Mouse (Mus musculus) neural tube, embryonic 13.5 days (tissue): ENCODE results near the gene Lrrc23. TPM values are rescaled to one million over a fixed set of nuclear protein-coding genes. Genes with fewer than 3 reads are reported as not detected.

Experiments
- ATAC-seq: fragments of 200-750 bp; cut with Nextera tagmentation; 2 replicates; pipeline ENCODE4 v1.8.0; 2017; ENCODE audit warnings: low read depth, mild to moderate bottlenecking, moderate TSS enrichment, moderate library complexity
- H3K27ac ChIP-seq: fragments of 300-500 bp; sonication (generic); replicated peaks from 2 replicates; pipeline ENCODE4 v1.5.1; 2015; ENCODE audit warnings: moderate library complexity, mild to moderate bottlenecking, inconsistent platforms
- H3K27me3 ChIP-seq: fragments of 300-500 bp; sonication (generic); 2 replicates; pipeline ENCODE4 v1.6.1; 2015; ENCODE audit warnings: mild to moderate bottlenecking, inconsistent platforms
- H3K36me3 ChIP-seq: fragments of 300-500 bp; sonication (generic); 2 replicates; pipeline ENCODE4 v1.6.1; 2015; ENCODE audit warnings: mild to moderate bottlenecking, inconsistent platforms
- H3K4me1 ChIP-seq: fragments of 300-500 bp; sonication (generic); replicated peaks from 2 replicates; pipeline ENCODE4 v1.6.1; 2015; ENCODE audit warnings: inconsistent platforms
- H3K4me2 ChIP-seq: fragments of 300-500 bp; sonication (generic); 2 replicates; pipeline ENCODE4 v1.6.1; 2015; ENCODE audit warnings: inconsistent platforms, mild to moderate bottlenecking, moderate library complexity
- H3K4me3 ChIP-seq: fragments of 300-500 bp; sonication (generic); 2 replicates; pipeline ENCODE4 v1.5.1; 2015; ENCODE audit warnings: mild to moderate bottlenecking, inconsistent platforms
- H3K9ac ChIP-seq: fragments of 300-500 bp; sonication (generic); 2 replicates; pipeline ENCODE4 v1.6.1; 2015; ENCODE audit warnings: moderate library complexity, mild to moderate bottlenecking, inconsistent platforms
- H3K9me3 ChIP-seq: fragments of 300-500 bp; sonication (generic); 2 replicates; pipeline ENCODE4 v1.6.1; 2016; ENCODE audit warnings: inconsistent platforms
- WGBS: fragments of 180-500 bp; shearing (Covaris S2); methylation state at CpG from one replicate; pipeline ENCODE4 v1.1.7; 2015; 5-methylcytosine and 5-hydroxymethylcytosine counted together
- polyA plus RNA-seq: library from polyadenylated mRNA; unstranded; fragments of >200 nt; fragmentation: Nextera tagmentation; extraction: Ambion mirVana; gene quantifications from 2 replicates; pipeline ENCODE4 v1.2.1, GENCODE M21; 2015

The Lrrc23 gene
- polyA plus RNA-seq, 1 experiment from 2014 or later, result 0.57 TPM

- no peaks in the 10 kb centered on the region for H3K27me3 ChIP-seq
- no peak overlapping the region for H3K27ac ChIP-seq
- no peak overlapping the region for H3K9ac ChIP-seq
- no peak for ATAC-seq
- H3K36me3 ChIP-seq, result no peaks in the 10 kb centered on the region
- H3K4me3 ChIP-seq, result no peak overlapping the region
- H3K4me1 ChIP-seq, result no peaks in the 10 kb centered on the region; the same call in 1 of the 2 replicates
- 58% methylated on average over 8 of the region's 8 CpGs for WGBS
- no peaks in the 10 kb centered on the region for H3K9me3 ChIP-seq
- H3K4me2 ChIP-seq, result no peak overlapping the region
These were observed 7.4 kb upstream of the Lrrc23 start for GRCm38 (mm10) chr6:124786756-124787420.

GRCm38 (mm10) chr6:124782436-124782835 lies 2.9 kb upstream of the Lrrc23 start:
- Histone ChIP-seq H3K27ac (no peak overlapping the region), H3K4me2 (0 out of 2 replicates have a peak overlapping the region, but pooled peaks have one; percentile 13), H3K4me1 (peaks cover 17% of the 10 kb centered on the region), H3K9me3 (no peaks in the 10 kb centered on the region), H3K9ac (no peak overlapping the region), H3K36me3 (no peaks in the 10 kb centered on the region), H3K4me3 (no peak overlapping the region; the same call in 1 of the 2 replicates), H3K27me3 (peaks cover 11% of the 10 kb centered on the region; the same call in 1 of the 2 replicates)
- no peak for ATAC-seq
- 24% methylated on average over 6 of the region's 6 CpGs for WGBS

- Histone ChIP-seq H3K36me3 (no peaks in the 10 kb centered on the region), H3K9me3 (no peaks in the 10 kb centered on the region), H3K4me1 (peaks cover 17% of the 10 kb centered on the region), H3K4me2 (no peak overlapping the region), H3K27me3 (peaks cover 11% of the 10 kb centered on the region; the same call in 1 of the 2 replicates), H3K27ac (no peak overlapping the region), H3K4me3 (no peak overlapping the region), H3K9ac (no peak overlapping the region)
- ATAC-seq, result no peak
- WGBS, result 88% methylated on average over 7 of the region's 7 CpGs
These were observed 1.4 kb upstream of the Lrrc23 start for GRCm38 (mm10) chr6:124780917-124781316.

GRCm38 (mm10) chr6:124779984-124780416 lies 473 bp upstream of the Lrrc23 start:
- Histone ChIP-seq H3K9ac (peak overlapping the region; percentile 51), H3K9me3 (no peaks in the 10 kb centered on the region), H3K27ac (no peak overlapping the region), H3K4me3 (peak overlapping the region; percentile 35), H3K4me2 (peak overlapping the region; percentile 60), H3K4me1 (peaks cover 17% of the 10 kb centered on the region), H3K36me3 (no peaks in the 10 kb centered on the region), H3K27me3 (peaks cover 11% of the 10 kb centered on the region; the same call in 1 of the 2 replicates)
- ATAC-seq, result peak; percentile 36; the same call in 1 of the 2 replicates
- WGBS, result 3% methylated on average over 10 of the region's 10 CpGs

DNA sequence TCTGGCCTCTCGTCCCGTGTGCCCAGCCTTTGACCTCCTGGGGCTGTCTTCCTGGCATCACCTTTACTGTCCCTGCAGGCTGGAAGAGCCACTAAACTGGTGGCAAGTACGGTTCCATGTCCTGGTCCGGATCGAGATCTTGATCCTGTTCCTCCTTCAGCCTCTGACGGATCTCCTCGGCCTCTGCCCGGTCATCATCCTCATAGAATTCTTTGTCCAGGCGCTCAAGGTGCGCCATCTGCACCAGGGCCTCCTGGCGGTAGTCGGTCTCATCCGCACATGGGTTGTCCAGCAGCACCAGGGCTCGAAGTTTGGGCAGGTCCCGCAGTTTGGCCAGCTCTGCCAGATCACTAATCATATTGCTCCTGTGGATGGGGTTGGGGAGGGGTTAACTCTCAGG lies 9.0 kb downstream of the Lrrc23 start:
- H3K9me3 ChIP-seq, result no peaks in the 10 kb centered on the region
- peaks cover 28% of the 10 kb centered on the region for H3K4me1 ChIP-seq
- no peak overlapping the region for H3K27ac ChIP-seq
- no peak overlapping the region for H3K4me3 ChIP-seq
- H3K9ac ChIP-seq, result no peak overlapping the region
- peaks cover 11% of the 10 kb centered on the region; the same call in 1 of the 2 replicates for H3K27me3 ChIP-seq
- no peaks in the 10 kb centered on the region for H3K36me3 ChIP-seq
- 88% methylated on average over 15 of the region's 15 CpGs for whole genome bisulfite sequencing
- ATAC-seq, result no peak
- H3K4me2 ChIP-seq, result no peak overlapping the region

- Histone ChIP-seq H3K27me3 (peaks cover 11% of the 10 kb centered on the region; the same call in 1 of the 2 replicates), H3K9ac (peak overlapping the region; percentile 82), H3K27ac (peak overlapping the region; percentile 70), H3K36me3 (no peaks in the 10 kb centered on the region), H3K4me1 (peaks cover 28% of the 10 kb centered on the region), H3K4me3 (peak overlapping the region; percentile 53), H3K9me3 (no peaks in the 10 kb centered on the region), H3K4me2 (peak overlapping the region; percentile 81)
- 62% methylated on average over 7 of the region's 7 CpGs for WGBS
- ATAC-seq, result peak; percentile 16; the same call in 1 of the 2 replicates
These were observed 9.5 kb downstream of the Lrrc23 start for GRCm38 (mm10) chr6:124770013-124770412.

DNA sequence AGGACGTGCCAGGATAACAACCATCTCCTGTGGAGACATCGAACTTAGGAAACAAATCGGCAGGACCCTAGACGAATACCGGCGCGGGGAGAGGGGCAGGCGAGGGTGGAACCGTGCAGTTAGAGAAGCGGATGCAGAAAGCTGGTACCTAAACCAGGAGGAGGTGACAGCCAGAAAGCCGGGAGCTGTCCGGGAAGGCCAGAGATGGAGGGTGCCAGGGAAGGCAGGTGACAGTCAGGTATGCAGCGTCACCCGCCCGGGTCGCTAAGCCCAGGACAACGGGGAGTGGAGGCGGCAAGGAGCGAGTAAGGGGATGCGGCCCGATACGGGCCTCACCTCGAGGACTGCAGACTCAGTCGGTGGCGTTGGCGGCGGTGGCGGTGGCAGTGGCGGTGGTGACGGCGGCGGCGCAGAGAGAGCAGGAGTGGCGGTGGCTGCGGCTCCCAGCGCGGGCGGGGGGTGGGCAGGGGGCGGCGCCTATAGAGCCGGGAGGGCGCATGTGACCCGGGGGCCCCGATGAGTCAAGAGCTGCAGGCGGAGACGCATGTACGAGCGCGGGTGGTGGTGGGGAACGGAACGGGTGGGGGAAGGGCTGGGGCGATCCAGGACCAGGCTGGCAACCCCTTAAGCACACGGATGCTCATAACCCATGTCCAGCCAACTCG lies 10.3 kb downstream of the Lrrc23 start, which contains the start of gene Eno2:
Gene Eno2 (minus strand): TSS at position 573 of the 665 bp plus-strand sequence.
- Histone ChIP-seq H3K9ac (peak within 1 kb of the TSS; percentile 82), H3K4me2 (peak within 1 kb of the TSS; percentile 81), H3K9me3 (no peaks in the 10 kb centered on the region), H3K36me3 (no peaks in the 10 kb centered on the region), H3K4me3 (peak within 1 kb of the TSS; percentile 53), H3K4me1 (peaks cover 28% of the 10 kb centered on the region), H3K27ac (peak within 1 kb of the TSS; percentile 70), H3K27me3 (peaks cover 11% of the 10 kb centered on the region; the same call in 1 of the 2 replicates)
- under 1% methylated on average over 54 of the region's 54 CpGs for WGBS
- ATAC-seq, result peak; percentile 85

GRCm38 (mm10) chr6:124768704-124769044 lies 10.9 kb downstream of the Lrrc23 start:
- Histone ChIP-seq H3K27me3 (peaks cover 11% of the 10 kb centered on the region; the same call in 1 of the 2 replicates), H3K27ac (peak overlapping the region; percentile 70), H3K9ac (peak overlapping the region; percentile 82), H3K36me3 (no peaks in the 10 kb centered on the region), H3K4me3 (peak overlapping the region; percentile 53), H3K4me1 (peaks cover 28% of the 10 kb centered on the region), H3K9me3 (no peaks in the 10 kb centered on the region), H3K4me2 (peak overlapping the region; percentile 81)
- no peak for ATAC-seq
- WGBS, result 3% methylated on average over 9 of the region's 9 CpGs

GRCm38 (mm10) chr6:124767920-124768703 lies 11.4 kb downstream of the Lrrc23 start:
- 0 out of 2 replicates have a peak overlapping the region, but pooled peaks have one; percentile 28 for H3K27ac ChIP-seq
- H3K4me1 ChIP-seq, result peaks cover 28% of the 10 kb centered on the region
- H3K4me3 ChIP-seq, result peak overlapping the region; percentile 53
- H3K4me2 ChIP-seq, result peak overlapping the region; percentile 81
- H3K27me3 ChIP-seq, result peaks cover 11% of the 10 kb centered on the region; the same call in 1 of the 2 replicates
- no peaks in the 10 kb centered on the region for H3K9me3 ChIP-seq
- H3K9ac ChIP-seq, result peak overlapping the region; percentile 82
- WGBS, result 27% methylated on average over 19 of the region's 19 CpGs
- no peak; the same call in 1 of the 2 replicates for ATAC-seq
- H3K36me3 ChIP-seq, result no peaks in the 10 kb centered on the region

GRCm38 (mm10) chr6:124767536-124767919 lies 12.0 kb downstream of the Lrrc23 start:
- H3K36me3 ChIP-seq, result 0 out of 2 replicates have a peak, but pooled peaks cover 3% of the 10 kb centered on the region
- WGBS, result 40% methylated on average over 4 of the region's 4 CpGs
- peaks cover 28% of the 10 kb centered on the region for H3K4me1 ChIP-seq
- ATAC-seq, result no peak
- H3K9ac ChIP-seq, result peak overlapping the region; percentile 82; the same call in 1 of the 2 replicates
- H3K4me2 ChIP-seq, result peak overlapping the region; percentile 81
- peaks cover 17% of the 10 kb centered on the region; the same call in 1 of the 2 replicates for H3K27me3 ChIP-seq
- H3K4me3 ChIP-seq, result peak overlapping the region; percentile 53; the same call in 1 of the 2 replicates
- 0 out of 2 replicates have a peak overlapping the region, but pooled peaks have one; percentile 28 for H3K27ac ChIP-seq
- H3K9me3 ChIP-seq, result no peaks in the 10 kb centered on the region

- H3K36me3 ChIP-seq, result 0 out of 2 replicates have a peak, but pooled peaks cover 4% of the 10 kb centered on the region
- H3K9me3 ChIP-seq, result no peaks in the 10 kb centered on the region
- no peak overlapping the region for H3K9ac ChIP-seq
- 88% methylated on average over 7 of the region's 7 CpGs for WGBS
- peaks cover 28% of the 10 kb centered on the region for H3K4me1 ChIP-seq
- no peak for ATAC-seq
- no peak overlapping the region for H3K4me2 ChIP-seq
- H3K4me3 ChIP-seq, result no peak overlapping the region
- H3K27me3 ChIP-seq, result peaks cover 21% of the 10 kb centered on the region
- H3K27ac ChIP-seq, result no peak overlapping the region
These were observed 13.6 kb downstream of the Lrrc23 start for GRCm38 (mm10) chr6:124765951-124766350.
